Mouse (Mus musculus) C2C12 (cell line): ENCODE measurements around the gene Gm49486.
A peak's percentile ranks its signal among the peaks of the same experiment; 100 is the strongest.

Source experiments
- CEBPB ChIP-seq: IDR thresholded peaks from one replicate; pipeline ENCODE4 v1.6.1; 2011; ENCODE audit warnings: low read depth, mild to moderate bottlenecking, control low read depth, moderate library complexity
- CTCF ChIP-seq: IDR thresholded peaks from one replicate; pipeline ENCODE4 v1.5.1; 2011; ENCODE audit not compliant: control insufficient read depth, insufficient read depth, insufficient read length
- FOSL1 ChIP-seq: IDR thresholded peaks from one replicate; pipeline ENCODE4 v1.8.0; 2011; ENCODE audit warnings: mild to moderate bottlenecking, low read length; ENCODE audit not compliant: poor library complexity, insufficient read depth, severe bottlenecking
- MAX ChIP-seq: IDR thresholded peaks from one replicate; pipeline ENCODE4 v1.6.1; 2011; ENCODE audit warnings: mild to moderate bottlenecking, control low read depth
- MYOD1 ChIP-seq: IDR thresholded peaks from one replicate; pipeline ENCODE4 v1.6.1; 2011; ENCODE audit warnings: low read depth; ENCODE audit not compliant: control insufficient read depth, insufficient read length
- MYOG ChIP-seq: IDR thresholded peaks from one replicate; pipeline ENCODE4 v1.6.1; 2011; ENCODE audit not compliant: control insufficient read depth, insufficient read length; ENCODE audit errors: extremely low read depth
- USF1 ChIP-seq: IDR thresholded peaks from one replicate; pipeline ENCODE4 v1.6.1; 2011; ENCODE audit warnings: low read depth, mild to moderate bottlenecking, control low read depth, moderate library complexity

DNA sequence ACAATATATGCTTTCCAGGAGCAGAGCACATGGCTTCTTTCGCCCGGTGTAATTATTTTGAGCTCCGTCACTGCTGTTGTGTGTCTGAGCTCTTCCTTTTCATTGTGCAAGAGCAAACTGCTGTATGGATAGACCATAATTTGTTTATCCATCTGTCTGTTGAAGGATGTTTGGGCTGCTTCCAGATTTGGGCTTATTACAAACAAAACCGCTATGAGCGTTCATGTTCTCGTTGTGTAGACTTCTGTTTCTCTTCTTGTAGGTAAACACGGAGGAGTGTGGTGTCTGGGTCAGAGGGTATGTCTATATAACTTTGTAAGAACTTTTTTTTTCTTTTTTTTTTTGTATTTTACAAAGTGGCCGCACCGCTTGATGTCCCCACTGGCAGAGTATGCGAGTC is 44.0 kb upstream of the Gm49486 start:
- TF ChIP-seq CTCF, result no peak
- TF ChIP-seq MAX, result no peak
- no peak for TF ChIP-seq USF1
- no peak for TF ChIP-seq MYOD1
- no peak for TF ChIP-seq FOSL1
- TF ChIP-seq CEBPB, result peak; percentile 35
- no peak for TF ChIP-seq MYOG
